Mouse (Mus musculus) neural tube, embryonic 14.5 days (tissue): ENCODE data around the gene Pgap2. TPM values are rescaled to one million over a fixed set of nuclear protein-coding genes. Genes with fewer than 3 reads are reported as not detected.
A peak's percentile ranks its signal among the peaks of the same experiment; 100 is the strongest.

Source experiments
- ATAC-seq: fragments of 200-750 bp; cut with Nextera tagmentation; 2 replicates; pipeline ENCODE4 v1.8.0; 2017; ENCODE audit warnings: low read depth, mild to moderate bottlenecking, moderate TSS enrichment, moderate library complexity
- H3K27ac ChIP-seq: fragments of 300-500 bp; sonication (generic); 2 replicates; pipeline ENCODE4 v1.5.1; 2014; ENCODE audit warnings: low read depth, mild to moderate bottlenecking, control low read depth, low read length, moderate library complexity, mixed read lengths
- H3K27me3 ChIP-seq: fragments of 300-500 bp; sonication (generic); 2 replicates; pipeline ENCODE4 v1.6.1; 2014; ENCODE audit warnings: low read length; ENCODE audit not compliant: control insufficient read depth, insufficient read depth
- H3K36me3 ChIP-seq: fragments of 300-500 bp; sonication (generic); 2 replicates; pipeline ENCODE4 v1.6.1; 2014; ENCODE audit warnings: low read length, mixed read lengths; ENCODE audit not compliant: control insufficient read depth, insufficient read depth
- H3K4me1 ChIP-seq: fragments of 300-500 bp; sonication (generic); 2 replicates; pipeline ENCODE4 v1.6.1; 2014; ENCODE audit warnings: low read length; ENCODE audit not compliant: control insufficient read depth, insufficient read depth
- H3K4me2 ChIP-seq: fragments of 300-500 bp; sonication (generic); 2 replicates; pipeline ENCODE4 v1.6.1; 2014; ENCODE audit warnings: mild to moderate bottlenecking, low read depth, low read length, control low read depth
- H3K4me3 ChIP-seq: fragments of 300-500 bp; sonication (generic); 2 replicates; pipeline ENCODE4 v1.5.1; 2014; ENCODE audit warnings: low read depth, low read length, control low read depth, mixed read lengths
- H3K9ac ChIP-seq: fragments of 300-500 bp; sonication (generic); replicated peaks from 2 replicates; pipeline ENCODE4 v1.6.1; 2014; ENCODE audit warnings: low read depth, mild to moderate bottlenecking, control low read depth, low read length, mixed read lengths
- H3K9me3 ChIP-seq: fragments of 300-500 bp; sonication (generic); 2 replicates; pipeline ENCODE4 v1.6.1; 2016; ENCODE audit warnings: low read length; ENCODE audit not compliant: control insufficient read depth
- WGBS: fragments of 180-500 bp; shearing (Covaris S2); extraction: QIAGEN DNeasy Blood & Tissue Kit; methylation state at CpG from one replicate; pipeline ENCODE4 v1.1.7; 2014; 5-methylcytosine and 5-hydroxymethylcytosine counted together
- polyA plus RNA-seq: library from polyadenylated mRNA; unstranded; fragments of >200 nt; fragmentation: Nextera tagmentation; extraction: Ambion mirVana; gene quantifications from 2 replicates; pipeline ENCODE4 v1.2.1, GENCODE M21; 2014

The Pgap2 gene
- polyA plus RNA-seq, 1 experiment from 2014 or later, result 57.4 TPM

DNA sequence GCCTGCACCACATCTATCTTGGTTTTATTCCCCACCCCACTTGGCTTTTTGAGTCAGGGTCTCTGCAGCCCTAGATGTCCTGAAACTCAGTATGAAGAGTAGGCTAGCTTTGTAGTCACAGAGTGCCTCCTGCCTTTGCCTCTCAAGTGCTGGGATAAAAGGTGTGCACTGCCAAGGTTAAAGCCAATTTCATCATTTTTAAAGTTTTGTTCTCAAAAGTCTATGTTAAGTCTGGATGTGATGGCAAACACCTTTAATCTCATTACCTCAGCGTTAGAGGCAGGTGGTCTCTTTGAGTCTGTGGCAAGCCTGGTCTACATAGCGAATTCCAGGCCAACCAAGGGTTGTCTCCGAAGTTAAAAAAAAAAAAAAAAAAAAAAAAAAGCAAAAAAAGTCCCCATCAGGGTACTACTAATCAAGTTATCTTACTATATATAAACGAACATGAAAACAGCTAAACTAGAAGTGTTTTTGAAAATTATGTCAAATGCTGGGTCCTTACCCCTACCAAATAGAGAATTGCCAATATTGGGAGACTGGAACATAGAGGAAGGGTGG, 1.1 kb upstream of the Pgap2 start:
- peak overlapping the region; percentile 78 for H3K4me3 ChIP-seq
- H3K9me3 ChIP-seq, result no peaks in the 10 kb centered on the region
- H3K27me3 ChIP-seq, result no peaks in the 10 kb centered on the region
- H3K4me2 ChIP-seq, result peak overlapping the region; percentile 86
- no peak overlapping the region; the same call in 1 of the 2 replicates for H3K27ac ChIP-seq
- no peak for ATAC-seq
- H3K9ac ChIP-seq, result peak overlapping the region; percentile 83
- peaks cover 7% of the 10 kb centered on the region for H3K4me1 ChIP-seq
- no peaks in the 10 kb centered on the region for H3K36me3 ChIP-seq
- 58% methylated on average over 4 of the region's 4 CpGs for WGBS

- Histone ChIP-seq H3K9ac (peak overlapping the region; percentile 29), H3K27me3 (no peaks in the 10 kb centered on the region), H3K27ac (peak overlapping the region; percentile 85), H3K4me3 (peak overlapping the region; percentile 36), H3K4me1 (peaks cover 7% of the 10 kb centered on the region), H3K36me3 (no peaks in the 10 kb centered on the region), H3K4me2 (peak overlapping the region; percentile 63), H3K9me3 (no peaks in the 10 kb centered on the region)
- 64% methylated on average over 3 of the region's 3 CpGs for WGBS
- ATAC-seq, result no peak
Measured at GRCm38 (mm10) chr7:102211071-102211470, 1.1 kb downstream of the Pgap2 start.

DNA sequence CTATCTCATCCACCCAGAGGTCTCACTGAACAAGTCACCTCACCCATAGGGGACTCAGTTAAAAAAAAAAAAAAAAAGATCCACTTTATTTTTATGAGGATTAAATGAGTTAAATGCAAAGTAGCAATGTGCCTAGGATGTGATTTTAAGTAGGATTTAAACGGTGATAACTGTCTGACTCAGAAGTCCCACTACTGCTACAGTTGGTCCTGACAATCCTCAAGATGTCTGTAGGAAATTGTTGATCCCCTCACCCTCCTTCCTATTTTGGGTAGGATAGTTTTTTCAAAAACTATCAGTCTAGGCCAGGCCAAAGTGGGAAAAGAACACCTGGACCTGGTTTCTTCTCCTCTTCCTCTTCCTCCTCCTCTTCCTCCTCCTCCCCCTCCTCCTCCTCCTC, 11.9 kb downstream of the Pgap2 start:
- no peaks in the 10 kb centered on the region for H3K27me3 ChIP-seq
- ATAC-seq, result peak; percentile 19
- H3K4me3 ChIP-seq, result no peak overlapping the region
- H3K36me3 ChIP-seq, result no peaks in the 10 kb centered on the region
- H3K9ac ChIP-seq, result no peak overlapping the region
- no peaks in the 10 kb centered on the region for H3K9me3 ChIP-seq
- H3K27ac ChIP-seq, result no peak overlapping the region
- H3K4me2 ChIP-seq, result peak overlapping the region; percentile 77
- no peaks in the 10 kb centered on the region for H3K4me1 ChIP-seq
- WGBS, result 61% methylated on average over 1 of the region's 1 CpGs

DNA sequence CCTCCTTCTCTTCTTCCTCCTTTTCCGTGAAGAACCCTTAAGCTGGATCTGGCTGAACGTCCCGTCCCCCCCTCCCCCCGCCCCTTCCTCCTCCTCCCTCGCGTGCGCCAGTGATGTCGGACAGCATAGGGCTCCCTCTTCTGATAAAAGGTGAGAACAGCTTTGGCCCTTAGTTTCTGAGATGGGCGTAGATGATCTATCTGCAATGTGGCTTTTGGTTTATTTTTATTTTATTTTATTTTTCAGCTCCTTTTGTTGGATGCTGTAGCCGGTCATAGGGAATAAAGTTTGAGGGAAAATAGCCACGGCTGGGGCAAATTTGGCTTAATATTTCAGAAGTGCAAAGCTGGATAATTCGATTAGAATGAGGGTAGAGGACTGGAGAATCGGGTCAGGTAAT, 12.3 kb downstream of the Pgap2 start:
- peak overlapping the region; percentile 77 for H3K4me2 ChIP-seq
- no peak overlapping the region for H3K27ac ChIP-seq
- no peaks in the 10 kb centered on the region for H3K36me3 ChIP-seq
- no peaks in the 10 kb centered on the region for H3K27me3 ChIP-seq
- H3K4me3 ChIP-seq, result peak overlapping the region; percentile 61
- no peaks in the 10 kb centered on the region for H3K4me1 ChIP-seq
- peak overlapping the region; percentile 73; the same call in 1 of the 2 replicates for H3K9ac ChIP-seq
- ATAC-seq, result peak; percentile 80
- no peaks in the 10 kb centered on the region for H3K9me3 ChIP-seq
- WGBS, result under 1% methylated on average over 9 of the region's 13 CpGs

DNA sequence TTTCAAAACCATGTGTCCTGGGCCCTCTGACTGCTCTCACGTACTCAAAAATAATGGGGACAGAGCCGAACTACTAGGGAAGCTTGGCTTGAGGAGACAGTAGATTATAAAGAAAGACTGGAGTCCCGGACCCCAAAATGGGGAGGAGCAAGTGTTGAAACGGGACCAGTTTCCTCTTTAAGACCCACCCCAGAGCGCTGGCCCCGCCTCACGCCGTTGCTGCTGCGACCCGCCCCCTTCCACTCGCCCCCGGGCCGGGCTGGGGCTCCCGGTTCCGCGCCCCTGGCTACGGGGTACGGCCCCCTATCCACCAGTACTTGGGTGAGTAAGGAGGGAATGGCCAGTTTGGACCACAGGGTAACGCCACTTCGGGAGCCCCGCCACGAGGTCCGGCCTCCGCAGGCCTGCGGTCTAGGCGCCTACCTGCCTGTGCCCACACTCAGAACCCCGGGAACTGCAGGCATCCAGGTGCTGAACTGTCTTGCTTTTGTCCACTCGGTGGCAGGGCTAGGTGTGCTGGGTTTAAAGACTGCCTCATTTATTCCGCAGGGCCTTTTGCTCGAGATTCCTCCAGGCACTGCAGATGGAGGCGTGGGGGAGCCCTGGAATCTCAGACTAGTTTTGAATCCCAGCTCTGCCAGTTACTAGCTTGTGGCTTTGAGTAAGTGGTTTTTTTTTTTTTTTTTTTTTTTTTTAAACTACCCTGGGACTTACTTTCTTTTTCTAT, 13.0 kb downstream of the Pgap2 start:
- Histone ChIP-seq H3K4me2 (peak overlapping the region; percentile 77), H3K4me1 (no peaks in the 10 kb centered on the region), H3K9ac (peak overlapping the region; percentile 73), H3K36me3 (no peaks in the 10 kb centered on the region), H3K4me3 (peak overlapping the region; percentile 61), H3K9me3 (no peaks in the 10 kb centered on the region), H3K27me3 (no peaks in the 10 kb centered on the region), H3K27ac (peak overlapping the region; percentile 52)
- ATAC-seq, result peak; percentile 85
- 2% methylated on average over 30 of the region's 31 CpGs for WGBS

DNA sequence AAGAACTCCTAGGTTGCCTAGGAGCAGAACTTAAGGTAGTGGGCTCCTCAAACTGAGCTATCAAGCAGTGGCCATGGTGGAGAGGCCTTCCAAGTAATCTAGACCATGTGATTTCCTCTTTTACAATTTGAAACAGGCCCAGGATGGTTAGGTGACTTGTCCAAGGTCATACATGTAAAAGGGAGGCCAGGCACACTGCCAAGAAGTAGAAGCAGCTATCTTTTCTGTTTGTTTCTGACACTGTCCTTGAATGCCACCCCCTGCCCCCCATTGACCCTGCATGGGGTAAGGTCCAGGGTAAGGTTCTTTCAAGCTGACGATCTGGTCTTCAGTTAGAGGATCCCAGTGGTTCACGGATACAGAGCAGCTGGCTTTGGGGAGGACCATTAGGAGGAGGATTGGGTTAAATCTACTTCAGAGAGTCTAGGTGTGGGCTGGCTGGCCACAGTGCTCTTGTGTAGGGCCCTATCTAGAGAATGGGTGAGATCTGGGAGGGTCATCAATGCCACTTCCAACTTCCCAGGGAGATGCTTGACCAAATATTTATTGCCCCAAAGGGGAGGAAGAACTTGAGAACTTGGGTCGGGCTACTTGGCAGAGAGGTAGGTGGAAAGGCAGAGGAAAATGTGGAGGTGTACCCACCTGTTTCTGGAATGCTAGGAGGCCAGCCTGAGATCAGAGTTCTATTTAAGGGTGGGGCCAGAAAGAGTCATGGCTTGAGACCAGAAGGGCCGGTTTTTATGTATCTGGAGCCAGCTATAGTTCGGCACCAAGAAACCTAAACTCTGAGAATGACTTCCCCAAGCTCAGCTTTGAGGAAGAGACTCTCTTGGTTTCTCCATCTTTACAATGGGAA, 14.1 kb downstream of the Pgap2 start:
- Histone ChIP-seq H3K27ac (no peak overlapping the region), H3K27me3 (no peaks in the 10 kb centered on the region), H3K4me1 (no peaks in the 10 kb centered on the region), H3K9ac (no peak overlapping the region), H3K4me2 (no peak overlapping the region), H3K9me3 (no peaks in the 10 kb centered on the region), H3K4me3 (no peak overlapping the region), H3K36me3 (no peaks in the 10 kb centered on the region)
- 88% methylated on average over 5 of the region's 5 CpGs for WGBS
- no peak for ATAC-seq

GRCm38 (mm10) chr7:102226051-102226450, 16.0 kb downstream of the Pgap2 start:
- Histone ChIP-seq H3K4me1 (no peaks in the 10 kb centered on the region), H3K36me3 (no peaks in the 10 kb centered on the region), H3K9me3 (no peaks in the 10 kb centered on the region), H3K27ac (no peak overlapping the region), H3K9ac (no peak overlapping the region), H3K4me2 (no peak overlapping the region), H3K4me3 (no peak overlapping the region), H3K27me3 (no peaks in the 10 kb centered on the region)
- WGBS, result 95% methylated on average over 6 of the region's 6 CpGs
- ATAC-seq, result no peak

- H3K4me2 ChIP-seq, result no peak overlapping the region
- H3K4me1 ChIP-seq, result no peaks in the 10 kb centered on the region
- no peak for ATAC-seq
- H3K9ac ChIP-seq, result no peak overlapping the region
- 97% methylated on average over 4 of the region's 4 CpGs for WGBS
- no peak overlapping the region for H3K27ac ChIP-seq
- H3K9me3 ChIP-seq, result no peaks in the 10 kb centered on the region
- no peak overlapping the region for H3K4me3 ChIP-seq
- no peaks in the 10 kb centered on the region for H3K36me3 ChIP-seq
- H3K27me3 ChIP-seq, result no peaks in the 10 kb centered on the region
Measured at GRCm38 (mm10) chr7:102228049-102228670, 18.2 kb downstream of the Pgap2 start.
